Mouse (Mus musculus) heart, adult 11 months (tissue): ENCODE data around the gene Crygf.
"Not testable (repeated sequence)": the region's sequence is repeated elsewhere in the genome, so short reads cannot be mapped to it uniquely, and the experiment has no call there.

Experiments used
- DNase-seq: peaks from one replicate; pipeline ENCODE4 v3.0.0; 2022

The Crygf gene

DNA sequence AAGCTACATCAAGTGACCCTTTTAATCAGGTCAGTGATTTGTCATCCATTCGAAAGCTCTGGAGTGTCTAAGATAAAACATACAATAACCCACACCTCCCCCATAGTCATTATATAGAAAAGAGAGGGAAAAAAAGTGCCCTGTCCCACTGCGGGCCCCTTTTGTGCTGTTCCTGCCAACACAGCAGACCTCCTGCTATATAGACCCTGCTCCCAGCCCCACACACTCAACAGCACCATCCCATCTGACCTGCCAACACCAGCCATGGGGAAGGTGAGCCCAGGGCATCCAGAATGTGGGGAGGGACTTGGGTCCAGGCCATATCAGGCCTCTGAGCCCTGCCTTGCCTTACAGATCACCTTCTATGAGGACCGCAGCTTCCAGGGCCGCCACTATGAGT, at the start of gene Crygf:
TSS of gene Crygf (plus strand) at position 227 of the 400 bp plus-strand sequence.
- DNase-seq: no peak

GRCm38 (mm10) chr1:65925361-65926210, 734 bp upstream of the Crygf start:
- no peak for DNase-seq

- not testable (repeated sequence) for DNase-seq
Observed at GRCm38 (mm10) chr1:65926696-65927095, 376 bp downstream of the Crygf start.

DNA sequence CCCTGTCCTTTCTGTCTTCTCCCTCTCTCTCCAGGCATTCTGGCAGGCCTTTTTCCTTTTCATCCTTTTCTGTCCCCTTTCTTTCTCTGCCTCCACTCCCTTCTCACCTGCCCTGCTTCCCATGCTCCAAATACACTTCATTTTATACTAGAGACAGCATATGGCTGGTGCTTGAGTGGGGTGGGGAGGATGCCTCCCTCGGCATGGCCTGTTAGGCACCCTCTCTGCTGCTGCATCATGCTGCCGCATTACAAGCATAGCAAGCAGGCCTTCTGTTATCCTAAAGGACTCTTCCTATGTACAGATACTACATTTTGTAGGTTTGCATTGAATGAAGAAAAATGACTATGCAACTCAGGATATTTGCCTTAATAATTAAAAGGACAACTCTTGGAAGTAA, 3.7 kb downstream of the Crygf start:
- DNase-seq: no peak

GRCm38 (mm10) chr1:65932091-65932812, 5.9 kb downstream of the Crygf start:
- no peak for DNase-seq
